Mouse (Mus musculus) kidney, postnatal 0 days (tissue): ENCODE results near the gene Ahdc1. TPM values are rescaled to one million over a fixed set of nuclear protein-coding genes. Genes with fewer than 3 reads are reported as not detected.
A peak's percentile ranks its signal among the peaks of the same experiment; 100 is the strongest.

ENCODE experiments used
- ATAC-seq: fragments of 200-750 bp; cut with Nextera tagmentation; replicated peaks from 2 replicates; pipeline ENCODE4 v1.8.0; 2017; ENCODE audit warnings: low read depth, moderate number of reproducible peaks, moderate TSS enrichment, moderate library complexity; ENCODE audit not compliant: low FRiP score
- DNase-seq: peaks from one replicate; pipeline ENCODE4 v3.0.0-alpha.2; 2016; ENCODE audit warnings: low spot score
- H3K27ac ChIP-seq: fragments of 300-500 bp; sonication (generic); 2 replicates; pipeline ENCODE4 v1.5.1; 2014; ENCODE audit warnings: mild to moderate bottlenecking
- H3K27me3 ChIP-seq: fragments of 300-500 bp; sonication (generic); 2 replicates; pipeline ENCODE4 v1.6.1; 2014; ENCODE audit warnings: low read length, mixed read lengths; ENCODE audit not compliant: insufficient read depth
- H3K36me3 ChIP-seq: fragments of 300-500 bp; sonication (generic); 2 replicates; pipeline ENCODE4 v1.6.1; 2014; ENCODE audit warnings: low read length, mixed read lengths; ENCODE audit not compliant: insufficient read depth
- H3K4me1 ChIP-seq: fragments of 300-500 bp; sonication (generic); replicated peaks from 2 replicates; pipeline ENCODE4 v1.6.1; 2014; ENCODE audit warnings: antibody characterized with exemption, low read length, mixed read lengths; ENCODE audit not compliant: insufficient read depth
- H3K4me2 ChIP-seq: fragments of 300-500 bp; sonication (generic); 2 replicates; pipeline ENCODE4 v1.6.1; 2014; ENCODE audit warnings: mild to moderate bottlenecking, low read length, moderate library complexity, mixed read lengths
- H3K4me3 ChIP-seq: fragments of 300-500 bp; sonication (generic); replicated peaks from 2 replicates; pipeline ENCODE4 v1.5.1; 2014; ENCODE audit warnings: low read depth, low read length
- H3K9ac ChIP-seq: fragments of 300-500 bp; sonication (generic); 2 replicates; pipeline ENCODE4 v1.6.1; 2014; ENCODE audit warnings: low read depth, low read length
- H3K9me3 ChIP-seq: fragments of 300-500 bp; sonication (generic); replicated peaks from 2 replicates; pipeline ENCODE4 v1.6.1; 2016; ENCODE audit warnings: low read length, inconsistent platforms, mixed read lengths
- CTCF ChIP-seq: IDR thresholded peaks from 2 replicates; pipeline ENCODE4 v1.5.1; 2016; ENCODE audit warnings: antibody characterized with exemption, low read depth, mild to moderate bottlenecking, moderate library complexity
- WGBS: fragments of 180-500 bp; shearing (Covaris S2); extraction: QIAGEN DNeasy Blood & Tissue Kit; methylation state at CpG from one replicate; pipeline ENCODE4 v1.1.7; 2014; 5-methylcytosine and 5-hydroxymethylcytosine counted together
- polyA plus RNA-seq: library from polyadenylated mRNA; unstranded; fragments of >200 nt; fragmentation: Nextera tagmentation; extraction: Ambion mirVana; gene quantifications from 2 replicates; pipeline ENCODE4 v1.2.1, GENCODE M21; 2015

Gene Ahdc1
- polyA plus RNA-seq, 1 experiment from 2014 or later: 6.4 TPM

- peak; percentile 86 for DNase-seq
- Histone ChIP-seq H3K4me1 (peaks cover 88% of the 10 kb centered on the region), H3K4me2 (peak overlapping the region; percentile 48), H3K9me3 (no peaks in the 10 kb centered on the region), H3K4me3 (peak overlapping the region; percentile 0; the same call in 1 of the 2 replicates), H3K9ac (peak overlapping the region; percentile 42; the same call in 1 of the 2 replicates), H3K27ac (peak overlapping the region; percentile 92), H3K27me3 (no peaks in the 10 kb centered on the region), H3K36me3 (no peaks in the 10 kb centered on the region)
- WGBS: 14% methylated on average over 28 of the region's 28 CpGs
- ATAC-seq: no peak
- TF ChIP-seq CTCF: no peak
Measured at GRCm38 (mm10) chr4:133042651-133043635, 31.9 kb downstream of the Ahdc1 start.

GRCm38 (mm10) chr4:133043798-133044646 lies 33.0 kb downstream of the Ahdc1 start:
- whole genome bisulfite sequencing: 38% methylated on average over 6 of the region's 6 CpGs
- Histone ChIP-seq H3K9ac (0 out of 2 replicates have a peak overlapping the region, but pooled peaks have one; percentile 35), H3K4me3 (0 out of 2 replicates have a peak overlapping the region, but pooled peaks have one; percentile 0), H3K9me3 (no peaks in the 10 kb centered on the region), H3K4me1 (peaks cover 85% of the 10 kb centered on the region), H3K4me2 (peak overlapping the region; percentile 48; the same call in 1 of the 2 replicates), H3K27ac (peak overlapping the region; percentile 92), H3K27me3 (no peaks in the 10 kb centered on the region), H3K36me3 (no peaks in the 10 kb centered on the region)
- DNase-seq (no peak), ATAC-seq (no peak)
- no peak for TF ChIP-seq CTCF

DNA sequence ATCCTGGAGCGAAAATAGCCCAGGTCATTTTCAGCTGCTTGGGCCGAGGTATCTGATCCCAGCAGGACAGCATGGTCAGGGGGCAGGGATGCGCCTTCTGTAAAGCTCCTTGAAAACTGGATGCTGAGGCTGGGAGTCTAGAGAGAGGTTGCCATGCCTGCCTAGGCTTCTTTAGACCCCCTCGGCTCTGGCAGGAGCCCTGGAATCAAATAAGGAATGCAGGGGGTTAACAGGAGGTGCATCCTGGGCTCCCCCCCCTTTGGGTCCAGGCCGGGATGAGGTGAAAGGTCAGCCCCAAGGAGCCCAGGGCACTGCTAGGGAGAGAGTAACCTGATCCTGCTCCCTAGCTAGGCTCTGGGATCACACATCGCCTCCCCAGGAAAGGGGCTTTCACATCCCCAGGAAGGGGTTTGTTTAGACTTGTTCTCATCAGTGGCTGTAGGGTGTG lies 33.6 kb downstream of the Ahdc1 start:
- 26% methylated on average over 6 of the region's 6 CpGs for WGBS
- Histone ChIP-seq H3K9ac (0 out of 2 replicates have a peak overlapping the region, but pooled peaks have one; percentile 35), H3K4me1 (peaks cover 89% of the 10 kb centered on the region), H3K4me3 (no peak overlapping the region), H3K9me3 (no peaks in the 10 kb centered on the region), H3K36me3 (no peaks in the 10 kb centered on the region), H3K27me3 (no peaks in the 10 kb centered on the region), H3K4me2 (0 out of 2 replicates have a peak overlapping the region, but pooled peaks have one; percentile 1), H3K27ac (peak overlapping the region; percentile 92)
- DNase-seq: peak; percentile 62
- no peak for ATAC-seq
- no peak for TF ChIP-seq CTCF

- TF ChIP-seq CTCF: no peak
- H3K4me2 ChIP-seq: no peak overlapping the region
- H3K4me1 ChIP-seq: peaks cover 90% of the 10 kb centered on the region
- no peaks in the 10 kb centered on the region for H3K36me3 ChIP-seq
- DNase-seq: no peak
- no peaks in the 10 kb centered on the region for H3K9me3 ChIP-seq
- H3K4me3 ChIP-seq: no peak overlapping the region
- no peaks in the 10 kb centered on the region for H3K27me3 ChIP-seq
- ATAC-seq: no peak
- peak overlapping the region; percentile 92; the same call in 1 of the 2 replicates for H3K27ac ChIP-seq
- WGBS: 42% methylated on average over 11 of the region's 11 CpGs
- H3K9ac ChIP-seq: no peak overlapping the region
Measured at GRCm38 (mm10) chr4:133045771-133046474, 34.9 kb downstream of the Ahdc1 start.

GRCm38 (mm10) chr4:133046691-133047352 lies 35.8 kb downstream of the Ahdc1 start:
- Histone ChIP-seq H3K27me3 (no peaks in the 10 kb centered on the region), H3K4me3 (no peak overlapping the region), H3K36me3 (no peaks in the 10 kb centered on the region), H3K4me2 (no peak overlapping the region), H3K9me3 (no peaks in the 10 kb centered on the region), H3K27ac (peak overlapping the region; percentile 54; the same call in 1 of the 2 replicates), H3K4me1 (peaks cover 86% of the 10 kb centered on the region), H3K9ac (no peak overlapping the region)
- no peak for DNase-seq
- no peak for ATAC-seq
- WGBS: 37% methylated on average over 12 of the region's 12 CpGs
- TF ChIP-seq CTCF: no peak
